Mouse (Mus musculus) liver, embryonic 14.5 days (tissue): ENCODE measurements around the gene Lta. TPM values are rescaled to one million over a fixed set of nuclear protein-coding genes. Genes with fewer than 3 reads are reported as not detected.
A peak's percentile ranks its signal among the peaks of the same experiment; 100 is the strongest.

Source experiments
- ATAC-seq: fragments of 200-750 bp; cut with Nextera tagmentation; 2 replicates; pipeline ENCODE4 v1.8.0; 2017; ENCODE audit warnings: moderate number of reproducible peaks, mild to moderate bottlenecking, moderate library complexity; ENCODE audit not compliant: insufficient read depth
- DNase-seq, 3 experiments: peaks; one replicate each; pipeline ENCODE4 v3.0.0-alpha.2; 2012 to 2013; ENCODE audit warnings: low read depth in 3 of 3, low spot score in 3 of 3
- H3K27ac ChIP-seq: fragments of 300-500 bp; sonication (generic); 2 replicates; pipeline ENCODE4 v1.5.1; 2014; ENCODE audit warnings: moderate library complexity, mild to moderate bottlenecking, control low read depth, inconsistent platforms
- H3K27me3 ChIP-seq: fragments of 300-500 bp; sonication (generic); 2 replicates; pipeline ENCODE4 v1.6.1; 2014; ENCODE audit warnings: mild to moderate bottlenecking, low read length, moderate library complexity; ENCODE audit not compliant: control insufficient read depth, insufficient read depth
- H3K36me3 ChIP-seq: fragments of 300-500 bp; sonication (generic); replicated peaks from 2 replicates; pipeline ENCODE4 v1.6.1; 2014; ENCODE audit warnings: low read depth; ENCODE audit not compliant: control insufficient read depth, insufficient read depth
- H3K4me1 ChIP-seq, 2 experiments: fragments of 200-500 bp in 1 of 2; fragments of 300-500 bp in 1 of 2; sonication (generic) in 1 of 2; replicated peaks; 2 replicates each; pipeline ENCODE4 v1.6.1; 2012 to 2014; ENCODE audit warnings: antibody characterized with exemption in 1 of 2, inconsistent platforms in 1 of 2, low read length in 1 of 2; ENCODE audit not compliant: control insufficient read depth in 2 of 2, insufficient read depth in 2 of 2
- H3K4me2 ChIP-seq: fragments of 300-500 bp; sonication (generic); 2 replicates; pipeline ENCODE4 v1.6.1; 2014; ENCODE audit warnings: low read depth, mild to moderate bottlenecking, control low read depth, moderate library complexity
- H3K4me3 ChIP-seq, 2 experiments: fragments of 200-500 bp in 1 of 2; fragments of 300-500 bp in 1 of 2; sonication (generic) in 1 of 2; 2 replicates each; pipeline ENCODE4 v1.5.1; 2012 to 2014; ENCODE audit warnings: low read depth in 2 of 2, low read length in 2 of 2, mild to moderate bottlenecking in 2 of 2, control low read depth in 1 of 2, inconsistent platforms in 1 of 2, moderate library complexity in 1 of 2; ENCODE audit not compliant: insufficient read depth in 1 of 2
- H3K9ac ChIP-seq: fragments of 300-500 bp; sonication (generic); replicated peaks from 2 replicates; pipeline ENCODE4 v1.6.1; 2014; ENCODE audit warnings: mild to moderate bottlenecking, control low read depth, moderate library complexity
- H3K9me3 ChIP-seq: fragments of 300-500 bp; sonication (generic); 2 replicates; pipeline ENCODE4 v1.6.1; 2016; ENCODE audit warnings: low read length, mixed read lengths; ENCODE audit not compliant: control insufficient read depth
- CTCF ChIP-seq: IDR thresholded peaks from 2 replicates; pipeline ENCODE4 v1.5.1; 2016; ENCODE audit warnings: antibody characterized with exemption, low read depth, control low read depth
- EP300 ChIP-seq: IDR thresholded peaks from 2 replicates; pipeline ENCODE4 v1.6.1; 2016; ENCODE audit warnings: antibody characterized with exemption, low read depth
- WGBS: fragments of 180-500 bp; shearing (Covaris S2); extraction: QIAGEN DNeasy Blood & Tissue Kit; methylation state at CpG from one replicate; pipeline ENCODE4 v1.1.7; 2014; ENCODE audit not compliant: insufficient replicate concordance; 5-methylcytosine and 5-hydroxymethylcytosine counted together
- polyA plus RNA-seq, 2 experiments: library from polyadenylated mRNA; depleted of rRNA in 1 of 2; stranded (reverse) in 1 of 2; unstranded in 1 of 2; fragments of >200 nt; fragmentation: Nextera tagmentation in 1 of 2; extraction: Ambion mirVana in 1 of 2; gene quantifications; 2 replicates each; pipeline versions ENCODE4 v1.2.1 to v1.2.3; 2012 to 2014

Gene Lta
- polyA plus RNA-seq, 2 experiments, result 0.07 TPM; not detected in 1

GRCm38 (mm10) chr17:35178528-35178927 is 26.6 kb downstream of the Lta start:
- H3K27ac ChIP-seq, result no peak overlapping the region
- H3K36me3 ChIP-seq, result no peaks in the 10 kb centered on the region
- ATAC-seq (peak; percentile 50; the same call in 1 of the 2 replicates), DNase-seq (peak in 1 of 3 experiments; percentile 34)
- H3K9me3 ChIP-seq, result no peaks in the 10 kb centered on the region
- peaks cover 0 to 4% of the 10 kb centered on the region in 2 experiments; a peak in 1 of 4 replicates for H3K4me1 ChIP-seq
- 6% methylated on average over 5 of the region's 5 CpGs for WGBS
- H3K27me3 ChIP-seq, result no peaks in the 10 kb centered on the region
- TF ChIP-seq EP300 (no peak), CTCF (peak; percentile 95)
- no peak overlapping the region for H3K4me3 ChIP-seq
- H3K4me2 ChIP-seq, result no peak overlapping the region
- H3K9ac ChIP-seq, result no peak overlapping the region

GRCm38 (mm10) chr17:35175968-35176367 is 29.2 kb downstream of the Lta start, which contains the start of gene Aif1:
Gene Aif1, minus strand, starts transcription at chr17:35176068.
- no peak within 1 kb of the TSS for H3K4me2 ChIP-seq
- WGBS, result 52% methylated on average over 2 of the region's 2 CpGs

GRCm38 (mm10) chr17:35175382-35175781 is 29.8 kb downstream of the Lta start:
- no peak overlapping the region for H3K9ac ChIP-seq
- no peak overlapping the region for H3K27ac ChIP-seq
- no peak for ATAC-seq

More at GRCm38 (mm10) chr17:35175968-35176367, 29.2 kb downstream of the Lta start, which contains the start of gene Aif1:
- H3K27me3 ChIP-seq, result no peaks in the 10 kb centered on the region
- ATAC-seq (no peak), DNase-seq (no peak)
- H3K27ac ChIP-seq, result no peak within 1 kb of the TSS
- peaks cover 0 to 4% of the 10 kb centered on the region in 2 experiments; a peak in 1 of 4 replicates for H3K4me1 ChIP-seq
- no peak within 1 kb of the TSS for H3K9ac ChIP-seq
- no peaks in the 10 kb centered on the region for H3K36me3 ChIP-seq
- no peak within 1 kb of the TSS for H3K4me3 ChIP-seq
- no peaks in the 10 kb centered on the region for H3K9me3 ChIP-seq
- TF ChIP-seq EP300 (no peak), CTCF (no peak)

GRCm38 (mm10) chr17:35174201-35174977 is 30.8 kb downstream of the Lta start:
- Histone ChIP-seq H3K9me3 (no peaks in the 10 kb centered on the region), H3K4me1 (peaks cover 0 to 4% of the 10 kb centered on the region in 2 experiments; a peak in 1 of 4 replicates), H3K36me3 (no peaks in the 10 kb centered on the region), H3K4me2 (no peak overlapping the region), H3K4me3 (no peak overlapping the region), H3K9ac (no peak overlapping the region), H3K27ac (no peak overlapping the region), H3K27me3 (no peaks in the 10 kb centered on the region)
- 45% methylated on average over 8 of the region's 8 CpGs for WGBS
- no peak for DNase-seq
- ATAC-seq, result no peak
- TF ChIP-seq EP300 (no peak), CTCF (no peak)

More at GRCm38 (mm10) chr17:35175382-35175781, 29.8 kb downstream of the Lta start:
- 60% methylated on average over 6 of the region's 6 CpGs for WGBS
- Histone ChIP-seq H3K4me3 (no peak overlapping the region), H3K36me3 (no peaks in the 10 kb centered on the region), H3K4me2 (no peak overlapping the region), H3K27me3 (no peaks in the 10 kb centered on the region), H3K9me3 (no peaks in the 10 kb centered on the region), H3K4me1 (peaks cover 0 to 4% of the 10 kb centered on the region in 2 experiments; a peak in 1 of 4 replicates)
- DNase-seq, result no peak
- TF ChIP-seq EP300, result no peak
- TF ChIP-seq CTCF, result no peak

GRCm38 (mm10) chr17:35173329-35173728 is 31.8 kb downstream of the Lta start:
- Histone ChIP-seq H3K4me1 (peaks cover 0 to 4% of the 10 kb centered on the region in 2 experiments; a peak in 1 of 4 replicates), H3K9me3 (no peaks in the 10 kb centered on the region), H3K27me3 (no peaks in the 10 kb centered on the region), H3K9ac (no peak overlapping the region), H3K36me3 (no peaks in the 10 kb centered on the region), H3K4me2 (no peak overlapping the region), H3K27ac (no peak overlapping the region), H3K4me3 (no peak overlapping the region)
- WGBS, result 52% methylated on average over 3 of the region's 3 CpGs
- ATAC-seq (no peak), DNase-seq (no peak)
- TF ChIP-seq EP300 (no peak), CTCF (no peak)
